Mouse (Mus musculus) spleen, embryonic (tissue): Measurements from ENCODE around the gene Plekha4.

Source experiments
- CTCF ChIA-PET: fragments of 350-600 bp; sonication (Branson Sonifier 250); formaldehyde crosslinking; loops from one replicate; lab custom pipeline; 2022; lab: Charles Lee

The Plekha4 gene

DNA sequence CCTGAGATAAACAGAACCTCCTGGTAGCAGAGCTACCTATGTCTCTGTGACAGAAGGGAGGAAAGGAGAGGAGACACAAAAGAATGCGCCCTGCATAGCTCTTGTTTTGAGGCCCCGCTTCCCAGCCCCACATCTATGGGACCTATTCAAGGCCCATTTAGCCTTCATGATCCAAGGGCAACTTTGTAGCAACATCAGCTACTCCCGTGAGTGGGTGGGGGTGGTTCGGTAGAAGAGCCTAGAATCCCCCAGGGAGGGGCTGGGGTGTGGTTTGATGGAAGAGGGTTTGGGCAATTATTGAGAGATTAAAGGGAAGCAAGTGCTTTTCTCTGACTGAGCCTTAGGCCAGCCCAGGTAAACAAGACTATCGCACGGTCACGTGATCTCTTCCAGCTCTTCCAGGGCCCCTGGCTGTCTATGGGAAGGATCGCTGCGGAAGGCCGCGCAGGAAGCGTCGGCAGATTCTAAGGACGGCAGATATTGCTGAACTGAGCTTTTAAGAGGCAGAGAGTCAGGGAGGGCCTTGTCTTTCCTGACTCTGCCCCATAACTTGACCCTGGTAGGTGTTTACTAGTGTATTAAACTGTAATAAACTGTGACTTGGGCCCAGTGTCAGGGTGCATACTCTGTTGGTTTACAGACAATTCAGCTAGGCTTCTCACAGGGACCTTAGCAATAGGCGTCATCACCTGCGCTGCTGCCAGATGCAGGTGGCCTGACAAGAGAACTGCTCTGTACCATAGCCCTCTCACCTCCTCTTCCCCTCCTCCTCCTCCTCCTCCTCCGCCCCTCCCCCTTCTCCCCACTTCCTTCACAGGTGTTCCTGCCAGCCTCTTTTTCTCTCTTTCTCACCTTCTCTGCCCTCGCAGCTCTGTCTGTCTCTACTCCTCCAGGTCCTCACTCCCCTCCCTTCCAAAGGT, 73.1 kb downstream of the Plekha4 start:
- CTCF ChIA-PET: interaction anchor here (0.7 kb wide), 1 partner anchor 122 kb away, joined by 9 read pairs; no protein-coding TSS in a partner anchor
